Mouse (Mus musculus): Measurements from ENCODE around the gene Msi2.

- TF ChIP-seq CTCF (IDR thresholded peaks at IDR 0.05; ENCODE audit: low read depth, low read length) (no peak), POLR2A (IDR thresholded peaks at IDR 0.05; ENCODE audit: extremely low read depth, insufficient read depth, low read length) (no peak)
Measured at GRCm38 (mm10) chr11:88660404-88660803, 57.9 kb downstream of the Msi2 start.
